Mouse (Mus musculus) embryonic facial prominence, embryonic 14.5 days (tissue): ENCODE measurements around the gene A530032D15Rik. TPM values are rescaled to one million over a fixed set of nuclear protein-coding genes. Genes with fewer than 3 reads are reported as not detected.
"Not testable (repeated sequence)": the region's sequence is repeated elsewhere in the genome, so short reads cannot be mapped to it uniquely, and the experiment has no call there.

Experiments used
- ATAC-seq: fragments of 200-750 bp; cut with Nextera tagmentation; 2 replicates; pipeline ENCODE4 v1.8.0; 2017; ENCODE audit warnings: low read depth, moderate number of reproducible peaks, moderate TSS enrichment
- DNase-seq: peaks from one replicate; pipeline ENCODE4 v3.0.0-alpha.2; 2015; ENCODE audit warnings: low spot score
- H3K27ac ChIP-seq: fragments of 300-500 bp; sonication (generic); replicated peaks from 2 replicates; pipeline ENCODE4 v1.5.1; 2014; ENCODE audit warnings: low read depth, mild to moderate bottlenecking, low read length, moderate library complexity
- H3K27me3 ChIP-seq: fragments of 300-500 bp; sonication (generic); replicated peaks from 2 replicates; pipeline ENCODE4 v1.6.1; 2014; ENCODE audit warnings: low read length; ENCODE audit not compliant: control insufficient read depth, insufficient read depth
- H3K36me3 ChIP-seq: fragments of 300-500 bp; sonication (generic); 2 replicates; pipeline ENCODE4 v1.6.1; 2014; ENCODE audit warnings: low read length, mixed read lengths; ENCODE audit not compliant: control insufficient read depth, insufficient read depth
- H3K4me1 ChIP-seq: fragments of 300-500 bp; sonication (generic); 2 replicates; pipeline ENCODE4 v1.6.1; 2014; ENCODE audit warnings: antibody characterized with exemption, low read length; ENCODE audit not compliant: control insufficient read depth, insufficient read depth
- H3K4me2 ChIP-seq: fragments of 300-500 bp; sonication (generic); 2 replicates; pipeline ENCODE4 v1.6.1; 2014; ENCODE audit warnings: low read depth, mild to moderate bottlenecking, low read length, moderate library complexity, mixed read lengths
- H3K4me3 ChIP-seq: fragments of 300-500 bp; sonication (generic); 2 replicates; pipeline ENCODE4 v1.5.1; 2014; ENCODE audit warnings: low read depth, mild to moderate bottlenecking, low read length
- H3K9ac ChIP-seq: fragments of 300-500 bp; sonication (generic); 2 replicates; pipeline ENCODE4 v1.6.1; 2014; ENCODE audit warnings: low read depth, mild to moderate bottlenecking, low read length, moderate library complexity, mixed read lengths
- H3K9me3 ChIP-seq: fragments of 300-500 bp; sonication (generic); 2 replicates; pipeline ENCODE4 v1.6.1; 2016; ENCODE audit warnings: low read length; ENCODE audit not compliant: control insufficient read depth
- whole genome bisulfite sequencing: fragments of 180-500 bp; shearing (Covaris S2); extraction: QIAGEN DNeasy Blood & Tissue Kit; methylation state at CpG from one replicate; pipeline ENCODE4 v1.1.7; 2014; 5-methylcytosine and 5-hydroxymethylcytosine counted together
- polyA plus RNA-seq: library from polyadenylated mRNA; unstranded; fragments of >200 nt; fragmentation: Nextera tagmentation; extraction: Ambion mirVana; gene quantifications from 2 replicates; pipeline ENCODE4 v1.2.1, GENCODE M21; 2014

Gene A530032D15Rik
- polyA plus RNA-seq, result not detected in 2 replicates

GRCm38 (mm10) chr1:85109753-85110152 is at the start of gene A530032D15Rik:
Gene A530032D15Rik (minus strand): TSS chr1:85109853.
- not testable (repeated sequence) for H3K27me3 ChIP-seq, H3K4me1 ChIP-seq, H3K9me3 ChIP-seq, DNase-seq, H3K9ac ChIP-seq, H3K4me2 ChIP-seq, H3K27ac ChIP-seq, H3K4me3 ChIP-seq, H3K36me3 ChIP-seq, ATAC-seq
- WGBS, result no CpG with 5 or more reads among the region's 7 CpGs

DNA sequence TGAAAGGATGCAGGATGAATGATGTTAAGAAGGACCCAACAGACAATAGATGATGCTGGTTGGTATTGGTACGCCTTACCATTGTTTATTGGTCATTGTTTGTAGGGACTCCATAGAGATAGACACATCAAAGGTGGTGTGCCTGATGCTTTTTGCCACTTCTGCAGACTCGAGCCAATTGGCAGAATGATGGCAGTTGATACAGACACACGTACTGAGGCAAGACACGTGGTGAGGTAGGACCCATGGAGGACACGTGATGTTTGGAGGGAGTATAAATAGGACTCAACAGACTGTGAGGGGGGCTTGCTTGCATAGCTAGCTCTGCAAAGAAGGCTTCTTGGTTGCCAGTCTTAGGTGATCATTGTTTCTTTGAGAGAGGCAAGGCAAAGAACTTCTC is 45.5 kb upstream of the A530032D15Rik start:
- H3K4me2 ChIP-seq, H3K4me1 ChIP-seq, DNase-seq, ATAC-seq, H3K9ac ChIP-seq, H3K9me3 ChIP-seq, H3K27me3 ChIP-seq, H3K36me3 ChIP-seq, H3K4me3 ChIP-seq, H3K27ac ChIP-seq: not testable (repeated sequence)
- 77% methylated on average over 4 of the region's 5 CpGs for WGBS

DNA sequence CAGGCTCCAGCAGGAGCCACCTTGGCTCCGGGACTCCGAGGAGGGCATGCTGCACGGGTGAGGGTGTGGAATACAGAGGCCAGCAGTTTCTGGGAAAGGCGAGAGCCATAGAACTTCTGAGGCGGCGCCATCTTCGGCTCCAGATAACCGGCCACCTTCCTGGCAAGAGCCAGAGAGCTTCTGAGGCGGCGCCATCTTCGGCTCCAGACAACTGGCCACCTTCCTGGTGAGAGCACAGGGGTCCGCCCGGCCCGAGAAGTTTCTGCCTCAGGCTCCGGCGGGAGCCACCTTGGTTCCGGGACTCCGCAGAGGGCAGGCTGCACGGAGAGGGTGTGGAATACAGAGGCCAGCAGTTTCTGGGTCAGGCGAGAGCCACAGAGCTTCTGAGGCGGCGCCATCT is 24.0 kb upstream of the A530032D15Rik start:
- not testable (repeated sequence) for H3K27ac ChIP-seq, H3K9ac ChIP-seq, H3K4me1 ChIP-seq, H3K36me3 ChIP-seq, ATAC-seq, H3K9me3 ChIP-seq, H3K27me3 ChIP-seq, DNase-seq, H3K4me2 ChIP-seq, H3K4me3 ChIP-seq
- 92% methylated on average over 15 of the region's 22 CpGs for WGBS

DNA sequence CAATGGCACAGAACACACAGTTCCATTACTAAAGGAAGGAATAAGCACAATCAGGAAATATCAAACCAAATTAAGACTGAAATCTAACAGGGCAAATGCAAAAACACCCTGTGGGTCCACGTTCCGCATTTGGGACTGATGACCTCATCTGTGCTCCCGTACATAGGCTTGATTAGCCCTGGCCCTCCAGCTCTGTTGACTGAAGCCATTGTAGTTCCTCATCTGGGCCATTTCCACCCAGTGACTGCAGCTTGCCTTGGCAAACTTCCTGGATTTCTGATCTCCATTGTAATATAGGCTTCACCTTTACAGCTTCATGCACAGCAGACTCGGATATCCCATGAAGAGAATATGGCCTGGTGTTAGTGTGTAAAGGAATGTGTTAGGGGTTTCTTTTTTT is 12.2 kb upstream of the A530032D15Rik start:
- ATAC-seq, H3K27ac ChIP-seq, H3K9me3 ChIP-seq, H3K36me3 ChIP-seq, DNase-seq, H3K27me3 ChIP-seq, H3K4me1 ChIP-seq, H3K9ac ChIP-seq, H3K4me3 ChIP-seq, H3K4me2 ChIP-seq: not testable (repeated sequence)
- WGBS, result 92% methylated on average over 4 of the region's 4 CpGs

DNA sequence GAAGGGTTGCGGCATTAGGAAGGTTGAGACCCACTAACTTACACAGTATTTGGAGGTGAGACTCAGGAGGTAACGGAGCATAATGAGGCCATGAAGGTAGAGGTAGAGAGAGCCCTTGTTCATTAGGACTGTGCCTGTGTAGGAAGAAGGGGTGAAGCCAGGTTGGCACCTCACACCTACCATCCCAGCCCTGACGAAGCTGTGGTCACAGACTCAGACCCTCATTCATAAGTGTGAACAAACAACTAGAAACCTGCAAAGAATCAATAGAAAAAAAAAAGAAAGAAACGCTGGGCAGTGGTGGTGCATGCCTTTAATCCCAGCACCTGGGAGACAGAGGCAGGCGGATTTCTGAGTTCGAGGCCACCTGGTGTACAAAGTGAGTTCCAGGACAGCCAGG is 8.7 kb upstream of the A530032D15Rik start:
- 73% methylated on average over 5 of the region's 6 CpGs for WGBS
- not testable (repeated sequence) for H3K4me3 ChIP-seq, H3K9me3 ChIP-seq, DNase-seq, H3K4me1 ChIP-seq, H3K27me3 ChIP-seq, H3K27ac ChIP-seq, H3K9ac ChIP-seq, H3K4me2 ChIP-seq, ATAC-seq, H3K36me3 ChIP-seq

GRCm38 (mm10) chr1:85117537-85117936 is 7.9 kb upstream of the A530032D15Rik start:
- H3K27me3 ChIP-seq, H3K36me3 ChIP-seq, H3K27ac ChIP-seq, ATAC-seq, H3K4me2 ChIP-seq, H3K4me3 ChIP-seq, H3K4me1 ChIP-seq, DNase-seq, H3K9ac ChIP-seq, H3K9me3 ChIP-seq: not testable (repeated sequence)
- WGBS, result 70% methylated on average over 4 of the region's 6 CpGs

GRCm38 (mm10) chr1:85114666-85115402 is 5.2 kb upstream of the A530032D15Rik start:
- H3K9me3 ChIP-seq, ATAC-seq, H3K4me1 ChIP-seq, H3K4me2 ChIP-seq, H3K9ac ChIP-seq, H3K4me3 ChIP-seq, H3K27me3 ChIP-seq, H3K27ac ChIP-seq, DNase-seq, H3K36me3 ChIP-seq: not testable (repeated sequence)
- 56% methylated on average over 6 of the region's 6 CpGs for WGBS

- 78% methylated on average over 3 of the region's 3 CpGs for WGBS
- H3K36me3 ChIP-seq, H3K4me3 ChIP-seq, ATAC-seq, H3K9me3 ChIP-seq, H3K27ac ChIP-seq, H3K4me1 ChIP-seq, H3K4me2 ChIP-seq, H3K9ac ChIP-seq, H3K27me3 ChIP-seq: not testable (repeated sequence)
- peak; percentile 0 for DNase-seq
Measured at GRCm38 (mm10) chr1:85114078-85114477, 4.4 kb upstream of the A530032D15Rik start.

GRCm38 (mm10) chr1:85112889-85113288 is 3.2 kb upstream of the A530032D15Rik start:
- WGBS, result 61% methylated on average over 2 of the region's 5 CpGs
- not testable (repeated sequence) for H3K4me2 ChIP-seq, H3K4me3 ChIP-seq, H3K9me3 ChIP-seq, H3K36me3 ChIP-seq, H3K4me1 ChIP-seq, DNase-seq, H3K27me3 ChIP-seq, H3K27ac ChIP-seq, ATAC-seq, H3K9ac ChIP-seq
